Mouse (Mus musculus): ENCODE results near the gene BC080695.
"Not testable (repeated sequence)": the region's sequence is repeated elsewhere in the genome, so short reads cannot be mapped to it uniquely, and the experiment has no call there.

The BC080695 gene

DNA sequence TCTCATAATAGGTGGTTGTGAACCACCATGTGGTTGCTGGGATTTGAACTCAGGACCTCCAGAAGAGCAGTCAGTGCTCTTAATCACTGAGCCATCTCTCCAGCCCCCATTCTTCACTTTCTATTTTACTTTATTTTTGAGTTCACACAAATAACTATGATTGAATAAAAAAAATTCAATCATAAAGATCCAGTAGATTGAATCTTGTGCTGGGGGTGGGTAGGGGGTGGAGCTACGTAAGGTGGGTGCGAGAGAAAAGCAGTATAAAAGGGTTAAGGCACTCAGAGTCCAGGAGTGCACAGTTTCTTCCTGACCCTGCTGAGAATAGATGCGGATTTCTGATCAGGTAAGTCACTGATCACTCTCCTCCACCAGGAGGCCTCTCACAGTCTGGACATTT is at the start of gene BC080695, which contains the start of gene Gm13057:
Gene BC080695 (plus strand): TSS at position 301 of the 400 bp plus-strand sequence.
Gene Gm13057 (plus strand): TSS at position 310 of the 400 bp plus-strand sequence.
- not testable (repeated sequence) for DNase-seq (ENCODE audit: low spot score in 2 of 2)

DNA sequence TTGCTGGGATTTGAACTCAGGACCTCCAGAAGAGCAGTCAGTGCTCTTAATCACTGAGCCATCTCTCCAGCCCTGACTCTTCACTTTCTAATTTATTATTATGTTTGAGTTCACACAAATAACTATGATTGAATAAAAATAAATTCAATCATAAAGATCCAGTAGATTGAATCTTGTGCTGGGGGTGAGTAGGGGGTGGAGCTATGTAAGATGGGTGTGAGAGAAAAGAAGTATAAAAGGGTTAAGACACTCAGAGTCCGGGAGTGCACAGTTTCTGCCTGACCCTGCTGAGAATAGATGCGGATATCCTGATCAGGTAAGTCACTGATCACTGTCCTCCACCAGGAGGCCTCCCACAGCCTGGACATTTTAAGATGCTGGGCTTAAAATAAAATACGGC is 40.5 kb upstream of the BC080695 start, which contains the start of gene Gm13043:
Gene Gm13043 (plus strand): TSS at position 301 of the 400 bp plus-strand sequence.
- DNase-seq (ENCODE audit: low spot score in 2 of 2) = no peak

DNA sequence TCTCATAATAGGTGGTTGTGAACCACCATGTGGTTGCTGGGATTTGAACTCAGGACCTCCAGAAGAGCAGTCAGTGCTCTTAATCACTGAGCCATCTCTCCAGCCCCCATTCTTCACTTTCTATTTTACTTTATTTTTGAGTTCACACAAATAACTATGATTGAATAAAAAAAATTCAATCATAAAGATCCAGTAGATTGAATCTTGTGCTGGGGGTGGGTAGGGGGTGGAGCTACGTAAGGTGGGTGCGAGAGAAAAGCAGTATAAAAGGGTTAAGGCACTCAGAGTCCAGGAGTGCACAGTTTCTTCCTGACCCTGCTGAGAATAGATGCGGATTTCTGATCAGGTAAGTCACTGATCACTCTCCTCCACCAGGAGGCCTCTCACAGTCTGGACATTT is 15.8 kb upstream of the BC080695 start, which contains the start of gene Gm13040:
Gene Gm13040 (plus strand): TSS at position 301 of the 400 bp plus-strand sequence.
- DNase-seq (ENCODE audit: low spot score in 2 of 2) = not testable (repeated sequence)

DNA sequence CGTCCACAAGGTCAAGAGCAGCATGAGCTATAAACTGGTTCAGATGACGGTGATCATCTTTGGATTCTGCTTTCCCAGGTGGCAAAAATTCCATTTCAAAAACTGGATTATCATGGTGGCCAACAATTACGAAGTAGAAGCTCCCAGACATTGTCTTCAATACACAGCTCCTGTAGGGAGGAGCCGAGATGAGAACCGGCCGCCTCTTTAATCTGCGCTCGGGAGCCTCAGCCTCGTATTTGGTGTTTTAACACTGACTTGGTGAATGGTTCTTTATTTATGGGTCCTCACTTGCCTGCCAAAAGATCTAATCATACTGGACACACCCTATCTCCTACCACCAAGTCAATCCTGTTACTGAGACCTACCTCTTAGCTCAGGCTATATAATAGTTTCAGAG is 60.4 kb downstream of the BC080695 start:
- DNase-seq (ENCODE audit: low spot score in 2 of 2) = not testable (repeated sequence)

DNA sequence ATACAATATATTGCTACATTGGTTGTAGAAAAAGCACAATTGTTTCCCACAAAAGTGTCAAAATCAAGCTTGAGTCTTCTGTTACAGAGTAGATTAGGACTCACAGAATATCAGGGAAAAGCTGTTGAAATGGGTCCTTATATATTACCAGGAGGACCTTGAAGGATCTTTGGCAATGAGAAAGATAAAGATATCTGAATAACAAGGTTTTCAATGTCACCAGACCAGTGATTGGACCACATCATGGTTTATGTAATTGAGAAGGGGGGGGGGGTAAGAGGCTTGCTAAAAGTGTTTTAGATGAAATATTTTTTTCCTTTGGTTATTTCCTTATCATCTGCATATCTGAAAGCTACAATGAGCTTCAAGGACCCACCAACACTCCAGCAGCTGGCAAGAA is 63.2 kb downstream of the BC080695 start, which contains the start of gene Gm13083:
Gene Gm13083 (plus strand): TSS at position 301 of the 400 bp plus-strand sequence.
- not testable (repeated sequence) for DNase-seq (ENCODE audit: low spot score in 2 of 2)

DNA sequence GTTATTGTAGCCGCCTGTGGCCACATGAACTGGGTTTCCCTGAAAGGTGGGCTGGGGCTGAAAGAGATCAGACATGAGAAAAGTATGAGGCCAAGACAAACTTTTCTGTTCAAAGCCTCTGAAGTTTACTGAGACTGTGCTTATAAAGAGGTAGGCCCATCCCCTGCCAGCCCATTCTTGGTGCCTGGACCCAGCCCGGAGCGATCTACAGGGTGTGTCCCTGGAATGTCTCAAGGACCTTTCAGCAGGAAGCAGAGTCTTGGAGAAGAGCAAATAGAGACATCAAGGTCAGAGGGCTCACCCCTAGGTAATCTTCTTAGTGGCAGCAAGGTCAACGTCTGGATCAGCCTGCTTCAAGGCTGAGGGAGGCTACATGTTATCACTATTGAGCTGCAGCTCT is 66.6 kb downstream of the BC080695 start:
- DNase-seq (ENCODE audit: low spot score in 2 of 2) = not testable (repeated sequence)
